Mouse (Mus musculus) C2C12 (cell line): ENCODE results near the gene Tyro3. TPM values are rescaled to one million over a fixed set of nuclear protein-coding genes. Genes with fewer than 3 reads are reported as not detected.

Source experiments
- H3K27me3 ChIP-seq: one replicate; pipeline ENCODE4 v1.6.1; 2011; ENCODE audit not compliant: control insufficient read depth, insufficient read depth, insufficient read length
- H3K36me3 ChIP-seq: one replicate; pipeline ENCODE4 v1.6.1; 2011; ENCODE audit not compliant: control insufficient read depth, insufficient read depth
- H3K4me3 ChIP-seq: one replicate; pipeline ENCODE4 v1.5.1; 2011; ENCODE audit warnings: mild to moderate bottlenecking, control low read depth; ENCODE audit not compliant: poor library complexity, insufficient read depth, severe bottlenecking
- H3K79me2 ChIP-seq: one replicate; pipeline ENCODE4 v1.6.1; 2011; ENCODE audit not compliant: control insufficient read depth, insufficient read depth
- H3K79me3 ChIP-seq: one replicate; pipeline ENCODE4 v1.6.1; 2011; ENCODE audit warnings: low read depth, control low read depth
- H3ac ChIP-seq: one replicate; pipeline ENCODE3; 2011; ENCODE audit warnings: low read depth; ENCODE audit not compliant: control insufficient read depth, insufficient read length
- CEBPB ChIP-seq: IDR thresholded peaks from one replicate; pipeline ENCODE4 v1.6.1; 2011; ENCODE audit warnings: low read depth, mild to moderate bottlenecking, control low read depth, moderate library complexity
- CTCF ChIP-seq: IDR thresholded peaks from one replicate; pipeline ENCODE4 v1.5.1; 2011; ENCODE audit not compliant: control insufficient read depth, insufficient read depth, insufficient read length
- FOSL1 ChIP-seq: IDR thresholded peaks from one replicate; pipeline ENCODE4 v1.8.0; 2011; ENCODE audit warnings: mild to moderate bottlenecking, low read length; ENCODE audit not compliant: poor library complexity, insufficient read depth, severe bottlenecking
- MAX ChIP-seq: IDR thresholded peaks from one replicate; pipeline ENCODE4 v1.6.1; 2011; ENCODE audit warnings: mild to moderate bottlenecking, control low read depth
- MYOD1 ChIP-seq: IDR thresholded peaks from one replicate; pipeline ENCODE4 v1.6.1; 2011; ENCODE audit warnings: low read depth; ENCODE audit not compliant: control insufficient read depth, insufficient read length
- MYOG ChIP-seq: IDR thresholded peaks from one replicate; pipeline ENCODE4 v1.6.1; 2011; ENCODE audit not compliant: control insufficient read depth, insufficient read length; ENCODE audit errors: extremely low read depth
- USF1 ChIP-seq: IDR thresholded peaks from one replicate; pipeline ENCODE4 v1.6.1; 2011; ENCODE audit warnings: low read depth, mild to moderate bottlenecking, control low read depth, moderate library complexity
- polyA plus RNA-seq: library from polyadenylated mRNA; unstranded; fragments of >200 nt; fragmentation: generic; extraction: Trizol; gene quantifications from one replicate; pipeline ENCODE4 v1.2.1, GENCODE M21; 2012; ENCODE audit warnings: missing spikeins

Gene Tyro3
- polyA plus RNA-seq, 1 experiment: 9.3 TPM

DNA sequence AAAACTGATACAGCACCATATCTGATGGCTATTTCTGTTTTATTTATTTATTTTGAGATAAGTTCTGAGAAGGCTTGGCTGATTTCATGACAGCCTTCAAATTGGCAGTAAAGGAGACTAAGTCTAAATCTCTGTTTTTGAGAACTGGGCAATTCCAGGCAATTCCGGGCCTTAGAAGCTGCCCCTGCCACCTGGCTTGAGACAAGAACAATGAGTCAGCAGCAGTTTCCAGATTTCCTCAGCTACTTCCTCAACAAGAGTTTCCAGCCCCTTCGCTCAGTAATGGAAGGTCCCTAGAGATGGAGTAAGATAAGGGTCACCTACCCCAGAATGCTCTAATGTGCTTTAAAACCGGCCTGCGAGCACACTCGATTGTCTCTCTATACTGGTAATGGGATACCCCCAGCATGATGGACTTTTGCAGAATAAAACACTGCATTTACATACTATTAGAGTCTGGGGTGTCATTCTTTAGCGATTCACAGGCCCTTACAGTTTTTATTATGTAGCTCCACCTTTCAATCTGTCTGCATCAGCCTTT, 57.8 kb downstream of the Tyro3 start:
- Histone ChIP-seq H3K4me3 (no peak overlapping the region), H3K79me2 (no peaks in the 10 kb centered on the region), H3K79me3 (no peaks in the 10 kb centered on the region), H3ac (no peak overlapping the region), H3K27me3 (no peaks in the 10 kb centered on the region), H3K36me3 (no peaks in the 10 kb centered on the region)
- TF ChIP-seq MYOD1 (no peak), FOSL1 (no peak), CEBPB (no peak), MAX (no peak), MYOG (no peak), USF1 (no peak), CTCF (no peak)

DNA sequence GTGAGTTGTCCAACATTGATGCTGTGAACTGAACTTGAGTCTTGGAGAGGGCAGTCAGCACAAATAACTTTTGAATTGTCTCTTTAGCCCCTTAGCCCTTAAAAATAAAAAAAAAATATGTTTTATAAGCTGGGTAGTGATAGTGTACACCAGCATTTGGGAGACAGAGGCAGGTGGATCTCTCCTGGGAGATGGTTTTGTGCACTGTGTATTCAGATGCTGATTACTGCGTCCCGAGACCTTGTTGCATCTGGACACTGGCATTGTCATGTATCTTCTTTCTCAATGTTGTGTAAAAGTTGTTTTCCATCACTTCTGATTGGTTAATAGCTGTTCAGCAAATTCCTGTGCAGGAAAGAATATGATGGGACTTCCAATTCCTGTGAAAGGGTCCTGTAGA, 59.8 kb downstream of the Tyro3 start:
- Histone ChIP-seq H3K27me3 (no peaks in the 10 kb centered on the region), H3K79me2 (no peaks in the 10 kb centered on the region), H3K36me3 (no peaks in the 10 kb centered on the region), H3K79me3 (no peaks in the 10 kb centered on the region), H3ac (no peak overlapping the region), H3K4me3 (no peak overlapping the region)
- no peak for TF ChIP-seq MAX
- no peak for TF ChIP-seq FOSL1
- no peak for TF ChIP-seq MYOG
- no peak for TF ChIP-seq USF1
- no peak for TF ChIP-seq CTCF
- no peak for TF ChIP-seq CEBPB

DNA sequence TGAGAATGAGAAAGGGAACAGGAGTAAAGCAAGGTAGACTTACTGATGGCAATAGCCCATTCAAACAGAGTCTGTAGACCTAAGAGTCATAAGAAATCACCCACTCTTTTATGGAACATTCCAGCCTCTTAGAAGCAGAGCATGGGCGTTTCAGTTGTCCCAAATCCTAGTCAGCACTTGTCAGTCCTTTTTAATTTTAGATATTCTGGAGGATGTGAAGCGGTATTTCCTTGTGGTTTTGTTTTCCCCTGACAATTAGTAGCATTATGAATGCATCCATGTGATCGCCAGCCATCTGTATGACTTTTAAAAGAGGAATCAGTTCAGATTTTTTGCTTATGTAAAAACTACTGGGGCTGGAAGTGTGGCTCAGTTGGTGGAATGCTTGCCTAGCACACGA, 67.0 kb downstream of the Tyro3 start:
- H3K36me3 ChIP-seq: no peaks in the 10 kb centered on the region
- TF ChIP-seq CEBPB (no peak), MYOD1 (no peak), MYOG (no peak)

More for the DNA sequence above, 67.0 kb downstream of the Tyro3 start:
- no peak overlapping the region for H3ac ChIP-seq
- H3K27me3 ChIP-seq: peaks cover 7% of the 10 kb centered on the region
- H3K4me3 ChIP-seq: no peak overlapping the region
- H3K79me2 ChIP-seq: no peaks in the 10 kb centered on the region
- H3K79me3 ChIP-seq: no peaks in the 10 kb centered on the region

Other genes starting within 250 kb of the Tyro3 start
- gene Nusap1, start 179.4 kb upstream of the Tyro3 start, polyA plus RNA-seq: 6.5 TPM
- 9.0 TPM for gene Oip5, start 179.3 kb upstream of the Tyro3 start, polyA plus RNA-seq
- gene Ndufaf1, start 134.9 kb upstream of the Tyro3 start, polyA plus RNA-seq: 13.2 TPM
- 9.5 TPM for gene Rtf1, start 122.7 kb upstream of the Tyro3 start, polyA plus RNA-seq
- 0.21 TPM for gene Itpka, start 55.4 kb upstream of the Tyro3 start, polyA plus RNA-seq
- gene Ltk, start 37.3 kb upstream of the Tyro3 start, polyA plus RNA-seq: 0.01 TPM
- gene Rpap1, start 10.2 kb upstream of the Tyro3 start, polyA plus RNA-seq: 14.2 TPM
- 3.3 TPM for gene Mga, start 99.5 kb downstream of the Tyro3 start, polyA plus RNA-seq
- gene Mapkbp1, start 175.0 kb downstream of the Tyro3 start, polyA plus RNA-seq: 5.4 TPM
- gene Jmjd7, start 229.8 kb downstream of the Tyro3 start, polyA plus RNA-seq: 8.1 TPM
- 0.73 TPM for gene Gm28042, start 229.8 kb downstream of the Tyro3 start, polyA plus RNA-seq
- gene Pla2g4b, start 235.7 kb downstream of the Tyro3 start, polyA plus RNA-seq: 0.56 TPM